Mouse (Mus musculus): ENCODE results near the gene Cd200r3. TPM values are rescaled to one million over a fixed set of nuclear protein-coding genes. Genes with fewer than 3 reads are reported as not detected.

The Cd200r3 gene
- polyA plus RNA-seq, 1 experiment: not detected

DNA sequence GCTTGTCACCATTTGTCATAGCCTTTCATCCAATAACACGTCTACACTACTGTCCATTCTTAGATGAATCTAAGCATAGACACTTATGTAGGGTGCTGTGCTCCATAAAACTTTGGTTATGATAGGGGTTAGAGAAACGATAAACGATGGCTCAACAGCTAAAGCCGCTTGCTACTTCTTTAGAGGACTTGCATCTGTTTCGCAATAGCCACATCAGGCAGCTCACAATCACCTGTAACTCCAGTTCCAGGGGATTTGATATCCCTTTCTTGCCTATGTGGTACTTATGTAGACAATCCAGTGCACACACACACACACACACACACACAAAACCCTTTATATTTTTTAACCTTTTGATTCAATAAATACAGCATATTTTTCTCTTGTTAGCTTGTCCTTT is 85.6 kb downstream of the Cd200r3 start:
- Histone ChIP-seq H3K4me3 (no peak overlapping the region), H3K4me2 (ENCODE audit: low read depth) (no peak overlapping the region), H3K36me3 (ENCODE audit: control insufficient read depth, insufficient read depth) (no peaks in the 10 kb centered on the region), H3K79me2 (ENCODE audit: control insufficient read depth, insufficient read depth) (no peaks in the 10 kb centered on the region), H3K27me3 (ENCODE audit: control insufficient read depth, insufficient read depth, insufficient read length) (no peaks in the 10 kb centered on the region), H3ac (ENCODE audit: control insufficient read depth, insufficient read length) (no peak overlapping the region)
- TF ChIP-seq POLR2A (IDR thresholded peaks at IDR 0.05; ENCODE audit: insufficient read length, low read depth) (no peak), CEBPB (IDR thresholded peaks at IDR 0.05; ENCODE audit: insufficient read depth, poor library complexity, severe bottlenecking) (peak; percentile 89)

GRCm38 (mm10) chr16:45029493-45029892 is 86.0 kb downstream of the Cd200r3 start:
- Histone ChIP-seq H3K4me3 (no peak overlapping the region), H3K36me3 (ENCODE audit: control insufficient read depth, insufficient read depth) (no peaks in the 10 kb centered on the region), H3K27me3 (ENCODE audit: control insufficient read depth, insufficient read depth, insufficient read length) (no peaks in the 10 kb centered on the region), H3ac (ENCODE audit: control insufficient read depth, insufficient read length) (no peak overlapping the region), H3K4me2 (ENCODE audit: low read depth) (no peak overlapping the region), H3K79me2 (ENCODE audit: control insufficient read depth, insufficient read depth) (no peaks in the 10 kb centered on the region)
- TF ChIP-seq MYOD1 (IDR thresholded peaks at IDR 0.05; ENCODE audit: control insufficient read depth in 1 of 3, insufficient read length in 2 of 3, low read depth in 2 of 3) (no peak), CEBPB (IDR thresholded peaks at IDR 0.05; ENCODE audit: insufficient read depth, poor library complexity, severe bottlenecking) (peak; percentile 70)

GRCm38 (mm10) chr16:45030127-45030526 is 86.6 kb downstream of the Cd200r3 start:
- Histone ChIP-seq H3K4me3 (no peak overlapping the region), H3K79me2 (ENCODE audit: control insufficient read depth, insufficient read depth) (no peaks in the 10 kb centered on the region), H3K36me3 (ENCODE audit: control insufficient read depth, insufficient read depth) (no peaks in the 10 kb centered on the region), H3K27me3 (ENCODE audit: control insufficient read depth, insufficient read depth, insufficient read length) (no peaks in the 10 kb centered on the region), H3K4me2 (ENCODE audit: low read depth) (no peak overlapping the region), H3ac (ENCODE audit: control insufficient read depth, insufficient read length) (no peak overlapping the region)
- no peak for TF ChIP-seq E2F4 (IDR thresholded peaks at IDR 0.05; ENCODE audit: insufficient read depth)
- no peak for TF ChIP-seq SRF (IDR thresholded peaks at IDR 0.05; ENCODE audit: control insufficient read depth, insufficient read length, low read depth)
- no peak for TF ChIP-seq MYOG (IDR thresholded peaks at IDR 0.05; ENCODE audit: control insufficient read depth in 1 of 3, insufficient read depth in 1 of 3, insufficient read length in 2 of 3, low read depth in 2 of 3)
- TF ChIP-seq POLR2A (IDR thresholded peaks at IDR 0.05; ENCODE audit: insufficient read length, low read depth): no peak
- TF ChIP-seq MAX (IDR thresholded peaks at IDR 0.05; ENCODE audit: low read depth): no peak
- TF ChIP-seq CEBPB (IDR thresholded peaks at IDR 0.05; ENCODE audit: insufficient read depth, poor library complexity, severe bottlenecking): no peak
- no peak for TF ChIP-seq REST (IDR thresholded peaks at IDR 0.05; ENCODE audit: insufficient read depth, insufficient read length)

GRCm38 (mm10) chr16:45030796-45031195 is 87.3 kb downstream of the Cd200r3 start:
- no peak overlapping the region for H3ac ChIP-seq (ENCODE audit: control insufficient read depth, insufficient read length)
- TF ChIP-seq USF1 (IDR thresholded peaks at IDR 0.05; ENCODE audit: low read depth) (no peak), REST (IDR thresholded peaks at IDR 0.05; ENCODE audit: insufficient read depth, insufficient read length) (no peak), MYOG (IDR thresholded peaks at IDR 0.05; ENCODE audit: control insufficient read depth in 1 of 3, insufficient read depth in 1 of 3, insufficient read length in 2 of 3, low read depth in 2 of 3) (no peak), MAX (IDR thresholded peaks at IDR 0.05; ENCODE audit: low read depth) (no peak), CEBPB (IDR thresholded peaks at IDR 0.05; ENCODE audit: insufficient read depth, poor library complexity, severe bottlenecking) (peak; percentile 34; the same call in 1 of the 2 replicates)
- no peak overlapping the region for H3K4me2 ChIP-seq (ENCODE audit: low read depth)
- no peaks in the 10 kb centered on the region for H3K27me3 ChIP-seq (ENCODE audit: control insufficient read depth, insufficient read depth, insufficient read length)
- H3K36me3 ChIP-seq (ENCODE audit: control insufficient read depth, insufficient read depth): no peaks in the 10 kb centered on the region
- H3K4me3 ChIP-seq: no peak overlapping the region
- no peaks in the 10 kb centered on the region for H3K79me2 ChIP-seq (ENCODE audit: control insufficient read depth, insufficient read depth)

Other genes with a start within 250 kb of the Cd200r3 start
- 6.8 TPM for gene Nepro, start 219.4 kb upstream of the Cd200r3 start, polyA plus RNA-seq (2012; fragmentation: generic; extraction: Trizol)
- 8.2 TPM for gene Gtpbp8, start 197.3 kb upstream of the Cd200r3 start, polyA plus RNA-seq (2012; fragmentation: generic; extraction: Trizol)
- gene Cd200r1, start 177.9 kb upstream of the Cd200r3 start, polyA plus RNA-seq (2012; fragmentation: generic; extraction: Trizol): 0.02 TPM
- gene Cd200r4, start 131.9 kb upstream of the Cd200r3 start, polyA plus RNA-seq (2012; fragmentation: generic; extraction: Trizol): 0.02 TPM
- 0.41 TPM for gene Cd200r2, start 76.6 kb upstream of the Cd200r3 start, polyA plus RNA-seq (2012; fragmentation: generic; extraction: Trizol)
- gene Ccdc80, start 149.7 kb downstream of the Cd200r3 start, polyA plus RNA-seq (2012; fragmentation: generic; extraction: Trizol): 21.7 TPM
- gene Slc35a5, start 215.0 kb downstream of the Cd200r3 start, polyA plus RNA-seq (2012; fragmentation: generic; extraction: Trizol): 2.5 TPM
- gene Atg3, start 215.1 kb downstream of the Cd200r3 start, polyA plus RNA-seq (2012; fragmentation: generic; extraction: Trizol): 19.2 TPM